Mouse (Mus musculus) stomach, embryonic 14.5 days (tissue): ENCODE results near the gene Them7. TPM values are rescaled to one million over a fixed set of nuclear protein-coding genes. Genes with fewer than 3 reads are reported as not detected.

ENCODE experiments used
- ATAC-seq: fragments of 200-750 bp; cut with Nextera tagmentation; 2 replicates; pipeline ENCODE4 v1.8.0; 2017; ENCODE audit warnings: low read depth, moderate TSS enrichment; ENCODE audit not compliant: insufficient number of reproducible peaks, insufficient read depth, low FRiP score
- H3K27ac ChIP-seq: fragments of 300-500 bp; sonication (generic); 2 replicates; pipeline ENCODE4 v1.5.1; 2014; ENCODE audit warnings: mild to moderate bottlenecking, low read length, moderate library complexity, mixed read lengths
- H3K27me3 ChIP-seq: fragments of 300-500 bp; sonication (generic); 2 replicates; pipeline ENCODE4 v1.6.1; 2014; ENCODE audit warnings: low read length, control low read depth, mixed read lengths; ENCODE audit not compliant: control insufficient read depth, insufficient read depth
- H3K36me3 ChIP-seq: fragments of 300-500 bp; sonication (generic); 2 replicates; pipeline ENCODE4 v1.6.1; 2014; ENCODE audit warnings: mild to moderate bottlenecking, control low read depth, low read length, moderate library complexity, mixed read lengths; ENCODE audit not compliant: control insufficient read depth, insufficient read depth
- H3K4me1 ChIP-seq: fragments of 300-500 bp; sonication (generic); 2 replicates; pipeline ENCODE4 v1.6.1; 2014; ENCODE audit warnings: low read length, control low read depth, mixed read lengths; ENCODE audit not compliant: control insufficient read depth, insufficient read depth
- H3K4me2 ChIP-seq: fragments of 300-500 bp; sonication (generic); replicated peaks from 2 replicates; pipeline ENCODE4 v1.6.1; 2014; ENCODE audit warnings: low read depth, low read length, control low read depth
- H3K4me3 ChIP-seq: fragments of 300-500 bp; sonication (generic); 2 replicates; pipeline ENCODE4 v1.5.1; 2014; ENCODE audit warnings: low read depth, low read length, control low read depth
- H3K9ac ChIP-seq: fragments of 300-500 bp; sonication (generic); replicated peaks from 2 replicates; pipeline ENCODE4 v1.6.1; 2014; ENCODE audit warnings: low read depth, mild to moderate bottlenecking, control low read depth, low read length, moderate library complexity, mixed read lengths
- H3K9me3 ChIP-seq: fragments of 300-500 bp; sonication (generic); 2 replicates; pipeline ENCODE4 v1.6.1; 2016; ENCODE audit warnings: low read depth, low read length, control low read depth; ENCODE audit not compliant: control insufficient read depth
- WGBS: fragments of 180-500 bp; shearing (Covaris S2); extraction: QIAGEN DNeasy Blood & Tissue Kit; methylation state at CpG from one replicate; pipeline ENCODE4 v1.1.7; 2014; 5-methylcytosine and 5-hydroxymethylcytosine counted together
- polyA plus RNA-seq: library from polyadenylated mRNA; unstranded; fragments of >200 nt; fragmentation: Nextera tagmentation; extraction: Ambion mirVana; gene quantifications from 2 replicates; pipeline ENCODE4 v1.2.1, GENCODE M21; 2014

Them7 gene
- polyA plus RNA-seq, 1 experiment from 2014 or later: 0.26 TPM

- no peak overlapping the region for H3K4me3 ChIP-seq
- WGBS: 23% methylated on average over 6 of the region's 6 CpGs
- ATAC-seq: no peak
These were observed 204.3 kb downstream of the Them7 start for GRCm38 (mm10) chr2:105428467-105428866.

More at GRCm38 (mm10) chr2:105428467-105428866, 204.3 kb downstream of the Them7 start:
- Histone ChIP-seq H3K27ac (no peak overlapping the region), H3K9me3 (no peaks in the 10 kb centered on the region), H3K27me3 (no peaks in the 10 kb centered on the region), H3K36me3 (no peaks in the 10 kb centered on the region), H3K4me2 (no peak overlapping the region), H3K9ac (no peak overlapping the region), H3K4me1 (no peaks in the 10 kb centered on the region; the same call in 1 of the 2 replicates)

Other genes starting within 250 kb of the Them7 start
- 300 and 304 TPM in 2 replicates for gene Eif3m, start 207.2 kb upstream of the Them7 start, polyA plus RNA-seq
- not detected in 2 replicates for gene Gm11060, start 132.3 kb upstream of the Them7 start, polyA plus RNA-seq
- 18.6 and 23.9 TPM in 2 replicates for gene Wt1, start 97.8 kb upstream of the Them7 start, polyA plus RNA-seq
- gene Rcn1, start 175.0 kb downstream of the Them7 start, polyA plus RNA-seq: 76.2 and 95.2 TPM in 2 replicates